Mouse (Mus musculus) brain, embryonic 14.5 days (tissue): ENCODE measurements around the gene Hils1.

Source experiments
- CTCF ChIP-seq: fragments of 200-500 bp; IDR thresholded peaks from 2 replicates; pipeline ENCODE4 v1.5.1; 2012; ENCODE audit warnings: inconsistent platforms, mild to moderate bottlenecking, moderate library complexity, borderline replicate concordance; ENCODE audit not compliant: insufficient read depth, insufficient read length; ENCODE audit errors: extremely low read depth
- POLR2A ChIP-seq: fragments of 200-500 bp; IDR thresholded peaks from 2 replicates; pipeline ENCODE4 v1.6.1; 2012; ENCODE audit warnings: mild to moderate bottlenecking, inconsistent platforms, borderline replicate concordance; ENCODE audit not compliant: poor library complexity, insufficient read depth, insufficient read length, severe bottlenecking; ENCODE audit errors: extremely low read depth

- TF ChIP-seq POLR2A (no peak), CTCF (no peak)
Measured at GRCm38 (mm10) chr11:94930151-94930550, 37.2 kb upstream of the Hils1 start.
